Mouse (Mus musculus): Measurements from ENCODE around the gene Spats2l. TPM values are rescaled to one million over a fixed set of nuclear protein-coding genes. Genes with fewer than 3 reads are reported as not detected.

Gene Spats2l
- 1 to 10 TPM; 2.8 to 4.5 TPM for total RNA-seq (2021)
- long read RNA-seq, experiment 1, partial matches to known transcripts: 2 of 5 reads
- long read RNA-seq, experiment 1, other reads (novel, unspliced or antisense): 3 of 5 reads
- long read RNA-seq, experiment 2: 0 reads

- peak; percentile 5 to 15 for DNase-seq
Measured at GRCm38 (mm10) chr1:57774001-57774667, at the start of gene Spats2l. Spats2l (plus strand) TSS chr1:57774162.

- no peak for DNase-seq
Measured at GRCm38 (mm10) chr1:57725268-57725667, 48.7 kb upstream of the Spats2l start.

GRCm38 (mm10) chr1:57735877-57736276 lies 38.1 kb upstream of the Spats2l start:
- DNase-seq: no peak

- DNase-seq: no peak
Measured at GRCm38 (mm10) chr1:57741740-57742139, 32.2 kb upstream of the Spats2l start.

GRCm38 (mm10) chr1:57742266-57742665 lies 31.7 kb upstream of the Spats2l start:
- no peak for DNase-seq

- DNase-seq: no peak
Measured at GRCm38 (mm10) chr1:57751781-57752180, 22.2 kb upstream of the Spats2l start.

GRCm38 (mm10) chr1:57766396-57766795 lies 7.6 kb upstream of the Spats2l start:
- no peak for DNase-seq

GRCm38 (mm10) chr1:57773326-57773725 lies 636 bp upstream of the Spats2l start:
- DNase-seq: no peak

GRCm38 (mm10) chr1:57774668-57775495 lies 920 bp downstream of the Spats2l start:
- peak; percentile 56 to 72 for DNase-seq

GRCm38 (mm10) chr1:57775496-57775790 lies 1.5 kb downstream of the Spats2l start:
- peak in 1 of 2 experiments; percentile 2 for DNase-seq

GRCm38 (mm10) chr1:57776671-57777281 lies 2.8 kb downstream of the Spats2l start:
- DNase-seq: no peak

GRCm38 (mm10) chr1:57784300-57784699 lies 10.3 kb downstream of the Spats2l start:
- DNase-seq: no peak

- DNase-seq: no peak
Measured at GRCm38 (mm10) chr1:57789831-57790230, 15.9 kb downstream of the Spats2l start.

- DNase-seq: no peak
Measured at GRCm38 (mm10) chr1:57792212-57792611, 18.2 kb downstream of the Spats2l start.

GRCm38 (mm10) chr1:57795838-57796237 lies 21.9 kb downstream of the Spats2l start:
- peak in 1 of 2 experiments; percentile 18 for DNase-seq

GRCm38 (mm10) chr1:57799398-57799797 lies 25.4 kb downstream of the Spats2l start:
- no peak for DNase-seq

- DNase-seq: no peak
Measured at GRCm38 (mm10) chr1:57800846-57801245, 26.9 kb downstream of the Spats2l start.

- no peak for DNase-seq
Measured at GRCm38 (mm10) chr1:57806126-57806525, 32.2 kb downstream of the Spats2l start.

- DNase-seq: no peak
Measured at GRCm38 (mm10) chr1:57807882-57808281, 33.9 kb downstream of the Spats2l start.

GRCm38 (mm10) chr1:57810221-57810620 lies 36.3 kb downstream of the Spats2l start:
- DNase-seq: no peak

- no peak for DNase-seq
Measured at GRCm38 (mm10) chr1:57817103-57817502, 43.1 kb downstream of the Spats2l start.

- DNase-seq: no peak
Measured at GRCm38 (mm10) chr1:57820428-57820997, 46.6 kb downstream of the Spats2l start.

Data from adrenal gland, postnatal 36 days (tissue).